Mouse (Mus musculus) hindbrain, embryonic 16.5 days (tissue): Measurements from ENCODE around the gene Gm47995. TPM values are rescaled to one million over a fixed set of nuclear protein-coding genes. Genes with fewer than 3 reads are reported as not detected.
A peak's percentile ranks its signal among the peaks of the same experiment; 100 is the strongest.

Experiments used
- ATAC-seq: fragments of 200-750 bp; cut with Nextera tagmentation; 2 replicates; pipeline ENCODE4 v1.8.0; 2017; ENCODE audit warnings: moderate TSS enrichment, moderate library complexity
- H3K27ac ChIP-seq: fragments of 300-500 bp; sonication (generic); 2 replicates; pipeline ENCODE4 v1.5.1; 2014; ENCODE audit warnings: low read depth, mild to moderate bottlenecking, control low read depth, low read length, moderate library complexity
- H3K27me3 ChIP-seq: fragments of 300-500 bp; sonication (generic); replicated peaks from 2 replicates; pipeline ENCODE4 v1.6.1; 2014; ENCODE audit warnings: low read length; ENCODE audit not compliant: control insufficient read depth, insufficient read depth
- H3K36me3 ChIP-seq: fragments of 300-500 bp; sonication (generic); 2 replicates; pipeline ENCODE4 v1.6.1; 2014; ENCODE audit warnings: mild to moderate bottlenecking, low read length, moderate library complexity, mixed read lengths; ENCODE audit not compliant: control insufficient read depth, insufficient read depth
- H3K4me1 ChIP-seq: fragments of 300-500 bp; sonication (generic); 2 replicates; pipeline ENCODE4 v1.6.1; 2014; ENCODE audit warnings: low read depth, low read length; ENCODE audit not compliant: control insufficient read depth, insufficient read depth
- H3K4me2 ChIP-seq: fragments of 300-500 bp; sonication (generic); 2 replicates; pipeline ENCODE4 v1.6.1; 2014; ENCODE audit warnings: mild to moderate bottlenecking, low read length, control low read depth, moderate library complexity
- H3K4me3 ChIP-seq: fragments of 300-500 bp; sonication (generic); 2 replicates; pipeline ENCODE4 v1.5.1; 2014; ENCODE audit warnings: mild to moderate bottlenecking, low read length, control low read depth, moderate library complexity
- H3K9ac ChIP-seq: fragments of 300-500 bp; sonication (generic); 2 replicates; pipeline ENCODE4 v1.6.1; 2014; ENCODE audit warnings: low read depth, mild to moderate bottlenecking, control low read depth, low read length, moderate library complexity
- H3K9me3 ChIP-seq: fragments of 300-500 bp; sonication (generic); 2 replicates; pipeline ENCODE4 v1.6.1; 2014; ENCODE audit warnings: mild to moderate bottlenecking, low read length, moderate library complexity; ENCODE audit not compliant: control insufficient read depth
- WGBS: fragments of 180-500 bp; shearing (Covaris S2); extraction: QIAGEN DNeasy Blood & Tissue Kit; methylation state at CpG from one replicate; pipeline ENCODE4 v1.1.7; 2014; 5-methylcytosine and 5-hydroxymethylcytosine counted together
- polyA plus RNA-seq: library from polyadenylated mRNA; unstranded; fragments of >200 nt; fragmentation: Nextera tagmentation; extraction: Ambion mirVana; gene quantifications from 2 replicates; pipeline ENCODE4 v1.2.1, GENCODE M21; 2015

Gene Gm47995
- polyA plus RNA-seq, 1 experiment from 2014 or later = not detected

DNA sequence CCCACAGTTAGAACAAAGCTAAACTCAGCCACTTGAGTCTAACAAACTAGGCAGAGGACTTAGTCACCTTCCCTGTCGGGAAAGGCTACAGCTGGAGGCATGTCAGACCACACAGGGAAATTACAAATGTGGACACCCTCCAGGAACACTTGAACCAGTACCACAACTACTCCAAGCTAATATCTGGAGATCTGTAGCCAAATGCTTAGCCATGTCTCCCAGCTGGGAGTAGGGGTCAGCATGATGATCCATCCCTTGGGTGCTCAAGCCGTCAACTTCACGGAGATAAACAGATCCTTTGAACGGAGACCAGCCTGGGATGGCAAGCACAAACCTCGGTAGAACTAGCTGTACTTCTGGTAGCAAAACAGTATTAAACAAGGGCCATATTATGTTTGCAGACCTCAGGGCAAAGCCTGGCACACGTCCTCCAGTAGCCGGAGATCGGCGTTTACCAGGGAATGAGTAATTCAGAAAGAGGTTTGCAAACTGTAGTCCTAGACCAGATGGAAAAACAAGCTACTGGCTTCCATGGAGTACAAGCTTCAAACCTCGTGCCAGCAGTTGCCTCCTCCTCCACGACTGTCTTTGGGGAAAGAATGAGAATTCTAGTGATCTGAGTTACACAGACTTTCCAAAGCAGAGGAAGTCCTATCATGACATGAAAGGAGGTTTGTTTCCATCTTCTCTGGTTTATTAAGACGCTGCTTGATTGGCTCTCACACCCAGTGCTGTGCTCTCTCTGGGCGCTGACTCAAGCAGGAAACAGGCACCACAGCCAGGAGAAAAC lies 38.1 kb downstream of the Gm47995 start:
- no peaks in the 10 kb centered on the region for H3K27me3 ChIP-seq
- 0 out of 2 replicates have a peak, but pooled peaks have one; percentile 17 for ATAC-seq
- no peak overlapping the region for H3K27ac ChIP-seq
- peaks cover 2% of the 10 kb centered on the region; the same call in 1 of the 2 replicates for H3K9me3 ChIP-seq
- H3K4me2 ChIP-seq = no peak overlapping the region
- H3K36me3 ChIP-seq = no peaks in the 10 kb centered on the region
- no peak overlapping the region for H3K4me3 ChIP-seq
- H3K9ac ChIP-seq = no peak overlapping the region
- no peaks in the 10 kb centered on the region for H3K4me1 ChIP-seq
- WGBS = 76% methylated on average over 13 of the region's 13 CpGs

- no peaks in the 10 kb centered on the region for H3K4me1 ChIP-seq
- peaks cover 2% of the 10 kb centered on the region; the same call in 1 of the 2 replicates for H3K9me3 ChIP-seq
- no peaks in the 10 kb centered on the region for H3K27me3 ChIP-seq
- no peak for ATAC-seq
- no peak overlapping the region for H3K4me3 ChIP-seq
- H3K9ac ChIP-seq = no peak overlapping the region
- H3K4me2 ChIP-seq = no peak overlapping the region
- H3K27ac ChIP-seq = no peak overlapping the region
- H3K36me3 ChIP-seq = no peaks in the 10 kb centered on the region
- 85% methylated on average over 3 of the region's 3 CpGs for WGBS
Measured at GRCm38 (mm10) chr1:151237780-151238179, 39.5 kb downstream of the Gm47995 start.

- WGBS = 86% methylated on average over 4 of the region's 4 CpGs
- Histone ChIP-seq H3K9ac (no peak overlapping the region), H3K27ac (no peak overlapping the region), H3K36me3 (no peaks in the 10 kb centered on the region), H3K27me3 (no peaks in the 10 kb centered on the region), H3K9me3 (peaks cover 2% of the 10 kb centered on the region; the same call in 1 of the 2 replicates), H3K4me3 (no peak overlapping the region), H3K4me1 (no peaks in the 10 kb centered on the region), H3K4me2 (no peak overlapping the region)
- ATAC-seq = no peak
Measured at GRCm38 (mm10) chr1:151243332-151243731, 45.1 kb downstream of the Gm47995 start.

GRCm38 (mm10) chr1:151244013-151244412 lies 45.8 kb downstream of the Gm47995 start:
- no peaks in the 10 kb centered on the region for H3K4me1 ChIP-seq
- ATAC-seq = no peak
- 90% methylated on average over 5 of the region's 5 CpGs for WGBS
- no peak overlapping the region for H3K9ac ChIP-seq
- H3K36me3 ChIP-seq = no peaks in the 10 kb centered on the region
- H3K4me3 ChIP-seq = no peak overlapping the region
- H3K27me3 ChIP-seq = no peaks in the 10 kb centered on the region
- H3K4me2 ChIP-seq = no peak overlapping the region
- peaks cover 2% of the 10 kb centered on the region; the same call in 1 of the 2 replicates for H3K9me3 ChIP-seq
- no peak overlapping the region for H3K27ac ChIP-seq

DNA sequence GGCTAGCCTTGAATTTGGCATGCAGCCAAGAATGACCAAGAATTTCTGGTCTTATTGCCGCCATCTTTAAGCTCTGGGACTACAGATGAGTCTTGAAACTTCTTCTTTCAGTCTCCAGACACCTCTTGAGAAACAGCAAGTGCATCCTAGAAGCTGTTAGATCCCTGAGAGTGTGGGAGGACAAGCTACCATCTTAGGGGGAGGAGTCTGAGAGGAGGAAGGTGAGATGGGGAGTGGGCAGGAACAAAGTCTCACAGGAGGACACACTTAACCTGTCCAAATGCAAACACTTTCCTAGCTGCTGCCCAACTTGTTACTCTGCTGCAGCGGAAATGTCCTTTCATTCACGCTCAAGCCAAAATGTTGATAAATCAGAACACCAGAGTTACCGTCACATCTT lies 46.5 kb downstream of the Gm47995 start:
- H3K4me2 ChIP-seq = no peak overlapping the region
- no peak for ATAC-seq
- H3K27me3 ChIP-seq = no peaks in the 10 kb centered on the region
- no peak overlapping the region for H3K9ac ChIP-seq
- WGBS = 98% methylated on average over 4 of the region's 4 CpGs
- no peaks in the 10 kb centered on the region for H3K4me1 ChIP-seq
- no peak overlapping the region for H3K4me3 ChIP-seq
- H3K9me3 ChIP-seq = peaks cover 2% of the 10 kb centered on the region; the same call in 1 of the 2 replicates
- H3K36me3 ChIP-seq = no peaks in the 10 kb centered on the region
- H3K27ac ChIP-seq = no peak overlapping the region

- H3K27me3 ChIP-seq = no peaks in the 10 kb centered on the region
- H3K4me2 ChIP-seq = no peak overlapping the region
- H3K4me3 ChIP-seq = no peak overlapping the region
- no peak for ATAC-seq
- peaks cover 2% of the 10 kb centered on the region; the same call in 1 of the 2 replicates for H3K9me3 ChIP-seq
- no peak overlapping the region for H3K27ac ChIP-seq
- WGBS = 90% methylated on average over 10 of the region's 10 CpGs
- H3K9ac ChIP-seq = no peak overlapping the region
- H3K36me3 ChIP-seq = no peaks in the 10 kb centered on the region
- H3K4me1 ChIP-seq = no peaks in the 10 kb centered on the region
Measured at GRCm38 (mm10) chr1:151245165-151245564, 46.9 kb downstream of the Gm47995 start.

DNA sequence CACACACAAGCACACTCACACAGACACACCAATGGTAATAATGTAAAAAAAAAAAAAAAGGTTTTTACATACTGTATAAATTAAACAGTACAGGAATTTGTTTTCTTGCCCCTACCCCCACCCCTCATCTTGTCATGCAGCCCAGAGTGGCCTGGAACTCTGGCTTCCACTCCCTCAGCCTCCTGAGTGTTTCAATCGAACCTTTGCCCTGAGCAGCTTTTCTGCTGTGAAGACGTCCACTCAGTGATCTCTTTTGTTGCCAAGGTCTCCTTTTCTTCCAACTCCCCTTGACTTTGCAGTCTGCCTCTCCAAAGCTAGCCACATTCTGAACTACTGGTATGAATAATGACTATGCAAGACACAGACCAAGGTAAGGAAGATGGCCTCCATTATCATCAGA lies 47.6 kb downstream of the Gm47995 start:
- 49% methylated on average over 2 of the region's 2 CpGs for WGBS

More for the DNA sequence above, 47.6 kb downstream of the Gm47995 start:
- no peaks in the 10 kb centered on the region for H3K4me1 ChIP-seq
- H3K9me3 ChIP-seq = no peaks in the 10 kb centered on the region; the same call in 1 of the 2 replicates
- no peak overlapping the region for H3K4me2 ChIP-seq
- no peak overlapping the region for H3K9ac ChIP-seq
- no peaks in the 10 kb centered on the region for H3K36me3 ChIP-seq
- no peak overlapping the region for H3K4me3 ChIP-seq
- no peak overlapping the region for H3K27ac ChIP-seq
- no peak for ATAC-seq
- H3K27me3 ChIP-seq = no peaks in the 10 kb centered on the region

Other genes starting within 250 kb of the Gm47995 start
- gene Hmcn1, start 205.0 kb upstream of the Gm47995 start, polyA plus RNA-seq = 1.3 and 1.5 TPM in 2 replicates
- gene Gm47985, start 15.9 kb upstream of the Gm47995 start, polyA plus RNA-seq = not detected in 2 replicates
- gene Gm8947, start 6.1 kb upstream of the Gm47995 start, polyA plus RNA-seq = not detected in 2 replicates
- gene 3110040M04Rik, start 5.7 kb downstream of the Gm47995 start, polyA plus RNA-seq = not detected in 2 replicates
- gene Gm47996, start 11.7 kb downstream of the Gm47995 start, polyA plus RNA-seq = not detected in 2 replicates
- 195 and 223 TPM in 2 replicates for gene Ivns1abp, start 146.0 kb downstream of the Gm47995 start, polyA plus RNA-seq
- 12.6 and 15.1 TPM in 2 replicates for gene Swt1, start 230.0 kb downstream of the Gm47995 start, polyA plus RNA-seq
- gene Trmt1l, start 230.1 kb downstream of the Gm47995 start, polyA plus RNA-seq = 38.4 and 41.4 TPM in 2 replicates